Mouse (Mus musculus) retina, embryonic 14.5 days (tissue): ENCODE data around the gene Itsn1.

Experiments
- DNase-seq: peaks from one replicate; pipeline ENCODE4 v3.0.0-alpha.2; 2015; ENCODE audit warnings: low spot score

The Itsn1 gene

DNA sequence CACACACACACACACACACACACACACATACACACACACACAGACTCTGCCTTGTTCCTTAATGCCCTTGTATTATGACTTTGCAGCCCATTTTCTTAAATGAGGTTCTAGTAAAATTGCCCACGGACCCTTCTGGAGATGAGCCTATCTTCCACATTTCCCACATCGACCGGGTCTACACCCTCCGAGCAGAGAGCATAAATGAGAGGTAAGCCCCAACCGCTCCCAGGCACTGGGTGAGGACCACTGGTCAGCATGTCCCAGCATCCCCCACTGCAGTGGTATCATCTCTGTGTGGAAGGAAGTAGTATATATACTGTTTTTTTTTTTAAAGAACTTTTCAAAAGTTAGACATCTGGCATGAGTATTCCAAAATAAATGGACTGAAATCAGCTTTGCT lies 177.6 kb downstream of the Itsn1 start:
- no peak for DNase-seq

DNA sequence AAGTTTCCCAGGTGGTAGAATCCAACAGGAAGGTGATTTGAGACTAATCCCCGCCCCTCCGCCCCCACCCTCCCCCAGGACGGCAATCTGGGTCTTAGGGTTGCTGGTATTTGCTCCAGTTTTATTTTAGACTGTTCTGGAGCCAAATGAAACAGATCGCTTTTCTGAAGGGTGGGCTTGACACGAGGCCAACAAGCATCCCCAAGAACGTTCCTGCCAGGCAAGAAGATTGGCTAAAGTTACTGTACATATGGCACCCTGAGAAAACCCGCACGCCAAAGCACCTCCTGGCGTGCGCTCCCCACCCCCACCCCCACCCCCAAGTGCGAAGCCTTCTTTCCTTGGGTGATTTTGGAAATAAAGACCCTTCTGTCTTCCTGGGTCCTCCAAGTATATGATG lies 178.1 kb downstream of the Itsn1 start:
- DNase-seq, result no peak

DNA sequence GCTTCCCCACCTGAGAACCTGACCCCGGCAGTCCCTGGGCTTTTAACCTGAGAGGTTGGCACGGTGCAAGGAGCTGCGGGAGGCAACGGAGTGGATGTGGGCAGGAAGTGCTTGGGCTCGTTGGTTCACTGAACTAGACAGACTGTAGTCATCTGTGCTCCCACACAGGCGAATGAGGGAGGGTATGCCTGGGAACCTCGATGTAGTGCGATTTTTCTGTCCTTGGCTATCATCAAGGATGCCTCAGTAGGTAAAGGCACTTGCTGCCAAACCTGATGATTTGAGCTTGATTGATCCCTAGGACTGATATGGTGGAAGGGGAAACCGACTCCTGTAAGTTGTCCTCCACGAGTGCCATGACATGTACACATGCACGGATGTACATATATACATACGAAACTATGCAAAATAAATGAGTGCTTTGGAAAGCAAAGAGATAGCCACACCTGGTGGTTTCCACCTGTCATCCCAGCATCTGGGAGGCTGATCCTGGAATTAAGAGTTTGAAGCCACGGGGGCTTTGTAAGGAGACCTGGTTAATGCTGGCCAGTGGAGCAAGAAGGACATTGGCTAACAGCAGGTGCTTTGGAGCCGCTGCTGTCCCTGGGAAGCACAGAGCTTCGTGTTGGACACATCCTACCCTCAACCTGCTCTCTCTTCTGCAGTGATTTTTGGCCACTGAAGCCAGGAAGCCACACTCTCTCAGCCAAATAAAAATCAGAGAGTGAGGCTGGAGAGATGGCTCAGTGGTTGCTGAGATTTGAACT lies 180.7 kb downstream of the Itsn1 start:
- DNase-seq, result no peak

DNA sequence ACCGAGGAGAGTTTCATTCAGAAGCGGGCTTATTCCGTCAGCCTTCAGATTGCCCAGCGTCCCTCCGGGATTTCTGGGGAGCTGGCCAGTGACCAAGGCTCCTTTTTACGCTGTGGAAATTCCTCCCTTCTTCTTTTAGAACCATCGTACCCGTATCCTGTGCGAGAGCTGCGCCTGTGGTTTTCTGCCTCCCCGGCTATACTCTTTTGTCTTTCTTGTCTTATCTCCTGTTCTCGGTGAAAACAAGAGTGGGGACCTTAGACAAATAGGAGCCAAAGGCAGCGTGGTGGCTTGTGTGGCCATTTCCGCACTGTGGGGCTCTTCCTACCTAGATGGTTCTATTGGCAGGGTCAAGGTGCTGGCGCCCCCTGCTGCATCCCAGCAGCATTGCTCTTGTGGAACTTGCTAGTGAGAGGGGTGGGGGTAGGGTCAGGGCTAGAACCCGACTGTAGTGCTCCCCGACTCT lies 188.6 kb downstream of the Itsn1 start:
- peak; percentile 93 for DNase-seq

DNA sequence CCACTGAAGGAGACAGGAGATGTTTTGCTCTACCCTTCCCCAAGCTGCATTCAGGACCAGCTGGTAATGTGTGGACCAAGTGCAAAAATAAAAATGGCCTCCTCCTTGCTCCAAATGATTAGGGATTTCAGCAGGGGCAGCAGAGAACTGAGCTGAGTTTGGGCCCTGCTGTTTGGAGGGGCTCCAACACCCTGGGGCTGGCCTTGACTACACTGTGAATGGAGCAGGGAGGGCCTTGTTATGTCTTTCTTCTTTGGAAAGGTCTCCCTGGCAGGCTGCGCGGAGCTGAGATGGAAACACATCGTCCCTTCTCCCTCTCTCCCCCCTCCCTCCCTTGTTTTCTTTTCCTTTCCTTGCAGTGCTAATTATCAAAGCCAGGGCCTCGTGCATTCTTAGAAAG lies 189.4 kb downstream of the Itsn1 start:
- DNase-seq, result no peak

DNA sequence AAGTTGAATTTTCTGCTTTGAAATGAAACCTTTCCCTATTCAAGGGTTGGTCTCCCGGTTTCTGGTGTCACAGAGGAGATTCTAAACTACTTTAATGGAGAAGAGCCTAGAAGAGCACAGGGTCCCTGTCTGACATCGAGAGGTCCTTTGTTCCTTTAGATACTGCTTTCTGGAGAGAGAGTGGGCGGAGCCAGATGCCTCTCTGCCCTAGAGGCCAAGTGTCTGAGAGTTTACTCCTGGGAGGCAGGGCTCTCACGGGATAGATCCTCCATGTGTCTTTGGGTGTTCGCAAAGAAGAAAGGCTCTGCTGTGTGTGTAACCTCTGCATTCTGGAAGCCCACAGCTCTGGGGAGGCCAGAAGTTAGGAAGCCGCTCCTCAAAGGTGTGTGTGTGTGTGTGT lies 190.0 kb downstream of the Itsn1 start:
- DNase-seq, result no peak

DNA sequence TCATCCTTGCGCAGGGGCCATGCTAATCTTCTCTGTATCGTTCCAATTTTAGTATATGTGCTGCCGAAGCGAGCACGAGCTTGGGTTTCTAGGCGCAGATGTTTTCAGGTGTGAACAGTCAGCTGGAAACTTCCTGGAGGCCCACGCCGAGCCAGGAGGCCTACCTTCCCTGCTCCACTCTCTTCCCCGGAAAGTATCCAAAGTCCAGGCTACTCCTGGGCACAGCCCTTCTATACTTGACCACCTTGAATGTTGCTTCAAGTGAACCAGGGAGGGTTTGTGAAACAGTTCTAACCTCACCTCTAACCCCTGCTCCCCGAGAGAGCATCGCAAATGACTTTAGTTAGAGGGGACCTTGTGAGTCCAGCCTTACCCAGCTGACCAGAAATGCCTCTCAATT lies 192.3 kb downstream of the Itsn1 start:
- DNase-seq, result no peak

DNA sequence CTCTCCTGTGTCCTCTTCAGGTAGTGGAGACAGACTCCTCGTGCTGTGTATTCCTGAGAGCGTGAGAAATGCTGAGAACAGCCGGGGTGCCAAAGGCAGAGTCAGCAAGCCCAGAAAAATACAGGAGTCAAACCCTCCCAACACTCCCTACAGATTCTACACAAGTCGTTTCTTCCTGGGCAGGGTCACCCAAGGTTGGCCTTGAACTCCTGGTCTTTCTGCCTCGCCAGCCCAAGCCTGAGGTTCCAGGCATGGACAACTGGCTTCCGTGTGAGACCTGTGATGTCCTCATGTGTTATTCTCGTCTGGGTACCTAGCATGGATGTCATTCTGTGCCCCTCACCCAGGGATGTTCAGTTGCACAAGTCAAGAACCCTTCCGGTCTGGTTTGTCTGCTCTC lies 193.9 kb downstream of the Itsn1 start:
- DNase-seq, result no peak

DNA sequence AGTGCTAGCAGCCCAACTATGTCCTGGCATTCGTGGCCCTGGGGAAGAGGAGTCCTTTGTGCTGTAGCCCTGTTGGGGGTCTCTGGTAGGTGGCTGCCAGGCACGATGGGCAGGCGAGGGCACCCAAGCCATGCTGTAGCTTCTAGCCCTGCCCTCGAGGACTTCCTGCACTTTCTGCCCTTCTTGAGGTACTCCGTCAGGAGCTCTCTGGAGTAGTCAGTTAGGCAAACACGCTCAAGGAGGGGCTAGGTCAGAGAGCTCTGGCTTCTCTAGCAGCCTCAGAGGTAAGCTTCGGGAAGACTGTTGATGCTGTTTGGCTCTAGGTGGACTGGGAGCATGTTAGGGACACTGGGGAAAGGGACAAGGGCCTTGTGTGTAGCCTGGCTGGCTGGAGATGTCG lies 195.3 kb downstream of the Itsn1 start:
- no peak for DNase-seq

DNA sequence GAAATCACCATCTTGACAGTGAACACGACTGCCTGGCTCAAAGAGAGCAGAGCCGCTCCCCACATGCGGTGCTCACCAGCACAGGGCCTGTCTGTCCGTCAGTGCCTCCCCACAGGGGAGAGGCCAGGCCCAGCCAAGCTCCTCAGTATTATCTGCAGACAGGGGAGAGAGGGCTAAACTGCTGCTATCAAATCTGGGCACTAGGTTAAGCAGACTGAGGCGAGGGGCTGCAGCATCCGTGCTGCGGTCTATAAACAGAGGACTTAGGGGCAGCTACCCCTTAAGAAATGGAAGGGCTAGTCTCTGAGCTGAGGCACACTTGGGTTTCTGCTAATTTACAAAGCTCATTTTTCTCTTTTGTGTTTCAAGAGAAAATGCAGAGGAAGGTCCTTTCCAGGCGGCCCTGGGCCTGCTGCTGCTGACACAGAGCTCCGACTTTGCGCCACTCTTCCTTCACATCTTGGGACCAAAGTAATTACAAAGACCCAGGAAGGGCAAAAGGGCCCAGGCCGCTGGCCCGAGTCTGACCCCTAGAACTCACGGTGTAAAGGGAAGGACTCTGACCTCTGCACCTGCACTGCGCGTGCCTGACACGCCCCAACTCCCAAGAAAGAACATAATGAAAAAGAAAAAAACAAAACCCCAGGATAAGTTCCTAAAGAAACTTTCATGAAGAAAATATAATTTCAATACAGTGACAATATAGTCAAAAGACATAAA lies 199.0 kb downstream of the Itsn1 start:
- DNase-seq, result no peak

DNA sequence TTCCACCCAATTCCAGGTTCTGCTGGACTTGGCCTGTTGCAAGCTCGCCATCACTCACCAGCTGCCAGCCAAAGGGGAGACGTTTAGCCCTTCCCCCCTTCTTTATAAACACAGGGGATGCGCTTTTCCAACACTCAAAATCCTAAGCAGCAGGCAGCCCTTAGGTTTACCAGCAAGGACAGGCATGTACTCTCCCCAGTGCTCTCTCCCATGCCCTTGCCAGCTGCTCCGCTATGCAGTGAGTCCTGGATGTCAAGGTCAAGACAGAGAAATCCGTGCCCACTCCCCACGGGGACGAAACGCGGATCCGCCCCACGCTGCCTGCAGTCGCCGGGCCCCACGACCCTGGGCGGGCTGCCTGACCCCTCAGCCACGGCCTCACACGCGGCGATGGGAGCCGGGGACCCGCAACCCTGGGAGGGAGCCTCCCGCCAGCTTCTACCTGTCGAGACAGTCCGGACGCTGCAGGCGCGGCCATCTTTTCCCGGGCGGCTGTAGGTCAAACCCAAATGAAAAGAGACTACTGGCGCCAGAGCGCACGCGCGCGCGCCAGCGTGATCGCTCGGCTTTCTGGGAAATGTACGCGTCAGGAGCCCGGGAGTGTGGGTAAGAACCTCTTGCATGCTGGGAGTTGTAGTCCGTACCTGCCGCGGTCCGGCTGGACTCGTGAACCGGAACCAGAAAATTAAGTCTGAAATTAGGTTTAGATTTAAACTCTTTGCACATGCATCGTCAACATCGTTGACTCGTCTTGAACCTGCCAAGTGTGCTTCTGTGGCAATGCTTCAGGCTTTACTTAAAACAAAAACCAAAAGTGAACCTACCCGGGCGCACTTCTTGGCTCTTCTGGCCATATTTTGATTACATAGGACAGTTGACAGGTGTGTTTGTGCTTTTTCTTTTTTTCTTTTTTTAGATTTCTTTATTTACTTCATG lies 202.3 kb downstream of the Itsn1 start:
- DNase-seq, result peak; percentile 97

DNA sequence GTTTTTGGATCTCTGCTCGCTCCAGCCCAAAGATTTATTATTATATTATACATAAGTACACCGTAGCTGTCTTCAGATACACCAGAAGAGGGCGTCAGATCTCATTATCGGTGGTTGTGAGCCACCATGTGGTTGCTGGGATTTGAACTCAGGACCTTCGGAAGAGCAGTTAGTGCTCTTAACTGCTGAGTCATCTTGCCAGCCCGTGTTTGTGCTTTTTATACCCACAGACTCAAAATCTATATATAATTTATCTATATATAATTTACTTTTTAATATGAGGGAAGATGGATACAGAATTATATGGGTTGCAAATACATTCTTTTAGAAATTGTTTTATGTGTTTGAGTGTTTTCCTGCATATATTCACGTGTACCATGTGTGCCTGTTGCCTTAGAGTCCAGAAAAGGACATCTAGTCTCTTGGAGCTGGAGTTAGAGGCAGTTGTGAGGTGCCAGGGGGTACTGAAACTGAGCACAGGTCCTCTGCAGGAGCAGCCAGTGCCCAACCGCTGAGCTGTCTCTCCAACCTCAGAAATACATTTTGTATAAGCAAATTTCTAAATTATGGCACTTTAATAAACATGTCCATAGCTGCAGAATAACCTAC lies 203.1 kb downstream of the Itsn1 start:
- peak; percentile 25 for DNase-seq

DNA sequence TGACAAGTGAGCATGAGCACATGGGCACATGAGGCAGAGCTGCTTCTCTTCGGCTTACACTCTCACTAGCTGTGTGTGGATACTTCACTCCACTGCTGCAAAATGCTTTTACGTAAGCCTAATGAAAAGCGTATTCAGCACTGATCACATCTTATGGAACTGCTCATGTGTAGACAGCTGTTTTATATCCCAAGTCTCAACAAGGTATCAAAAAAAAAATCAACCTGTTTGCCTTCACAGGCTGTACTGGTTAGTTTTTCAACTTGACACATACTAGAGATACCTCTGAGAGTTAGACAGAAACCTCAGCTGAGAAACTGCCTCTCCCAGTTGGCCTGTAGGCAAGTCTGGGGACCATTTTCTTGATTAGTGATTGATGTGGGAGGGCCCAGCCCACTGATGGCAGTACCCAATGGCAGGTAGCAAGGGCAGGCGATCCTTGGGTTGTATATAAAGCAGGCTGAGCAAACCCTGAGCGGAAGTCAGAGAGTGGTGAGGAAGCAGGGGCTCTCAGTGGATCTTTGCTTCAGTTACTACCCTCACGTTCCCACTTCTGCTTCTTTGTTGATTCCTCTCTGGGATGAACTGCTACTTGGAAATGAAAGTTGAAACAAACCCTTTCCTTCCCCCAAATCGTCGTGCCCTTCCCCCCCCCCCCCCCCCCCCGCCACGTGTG lies 203.9 kb downstream of the Itsn1 start:
- no peak for DNase-seq

DNA sequence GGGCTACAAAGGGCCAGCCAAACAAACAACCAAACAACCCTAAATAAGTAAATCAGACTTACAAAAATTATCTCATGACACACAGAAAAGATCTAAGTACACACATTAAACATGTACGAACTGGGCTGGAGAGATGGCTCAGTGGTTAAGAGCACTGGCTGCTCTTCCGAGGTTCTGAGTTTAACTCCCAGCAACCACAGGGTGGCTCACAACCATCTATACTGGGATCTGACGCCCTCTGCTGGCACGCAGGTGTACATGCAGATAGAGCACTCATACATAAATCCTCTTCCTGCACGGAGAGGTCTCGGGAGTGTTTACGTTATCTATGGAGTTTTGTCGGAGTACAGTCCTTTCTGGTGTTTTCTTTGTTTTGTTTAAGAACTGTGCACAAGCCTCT lies 206.0 kb downstream of the Itsn1 start:
- peak; percentile 33 for DNase-seq

DNA sequence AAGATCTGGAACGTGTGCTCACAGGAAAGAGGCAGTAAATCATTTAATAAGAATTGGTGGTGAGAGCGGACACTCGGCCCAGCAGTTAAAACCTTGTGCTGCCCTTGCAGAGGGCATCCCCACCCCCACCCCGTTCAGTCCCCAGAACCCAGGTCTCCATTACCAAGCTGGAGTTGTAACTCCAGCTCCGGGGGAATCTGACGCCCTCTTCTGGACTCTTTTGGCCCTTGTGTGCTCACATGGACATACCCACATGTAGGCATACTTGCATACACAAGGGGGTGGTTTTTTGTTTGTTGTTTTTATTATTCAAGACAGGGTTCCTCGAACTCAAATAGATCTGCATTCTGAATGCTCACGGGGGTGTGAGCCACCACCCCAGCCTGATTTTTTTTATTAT lies 206.6 kb downstream of the Itsn1 start:
- no peak for DNase-seq

DNA sequence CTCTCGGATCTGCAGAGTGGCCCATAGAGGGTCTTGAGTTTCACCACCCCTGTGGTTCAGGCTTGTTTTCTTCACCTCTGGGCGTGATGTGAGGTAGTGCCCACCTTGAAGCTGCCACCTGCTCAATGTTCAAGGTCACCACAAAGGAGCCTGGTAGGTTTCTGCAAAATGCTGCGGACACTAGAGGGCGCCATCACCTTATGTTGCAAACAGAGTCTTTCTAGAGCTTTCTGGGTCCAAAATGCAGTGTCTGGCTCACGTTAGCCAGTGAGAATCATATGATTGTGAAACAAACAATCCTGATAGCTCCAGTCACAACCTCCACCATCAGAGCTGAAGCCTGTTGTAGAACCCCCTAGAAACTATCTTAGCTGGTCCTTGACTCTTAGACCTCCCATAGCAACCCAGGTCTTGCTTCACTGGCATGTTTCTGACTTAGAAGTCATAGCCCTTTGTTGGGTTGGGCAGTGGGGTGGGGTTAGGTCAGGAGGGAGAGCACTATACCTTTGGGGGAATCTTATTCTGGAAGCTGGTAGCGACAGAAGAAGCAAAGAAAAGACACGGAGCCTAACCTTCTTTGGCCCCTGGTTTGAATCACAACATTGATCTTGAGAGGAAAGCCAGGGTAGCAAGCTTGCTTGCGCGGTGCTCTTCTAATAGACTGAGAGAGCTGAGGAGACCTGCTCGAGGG lies 207.4 kb downstream of the Itsn1 start:
- peak; percentile 94 for DNase-seq

DNA sequence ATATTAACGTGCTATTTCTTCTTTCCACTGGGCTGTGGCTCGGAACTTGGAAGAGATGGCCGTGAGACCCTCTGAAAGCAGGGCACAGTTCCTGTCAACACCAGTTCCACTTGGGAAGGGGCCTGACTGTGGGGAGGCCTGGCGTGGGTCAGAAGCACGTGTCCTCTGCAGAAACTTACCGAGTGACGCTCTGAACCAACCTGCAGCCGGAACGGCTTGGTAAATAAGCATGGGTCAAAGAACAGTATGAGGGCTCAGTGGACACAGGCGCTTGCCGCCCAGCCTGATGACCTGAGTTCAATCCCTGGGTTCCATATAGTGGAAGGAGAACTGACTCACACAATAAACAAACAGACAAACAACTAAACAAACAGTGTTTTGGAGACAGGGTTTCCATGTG lies 208.2 kb downstream of the Itsn1 start:
- no peak for DNase-seq

DNA sequence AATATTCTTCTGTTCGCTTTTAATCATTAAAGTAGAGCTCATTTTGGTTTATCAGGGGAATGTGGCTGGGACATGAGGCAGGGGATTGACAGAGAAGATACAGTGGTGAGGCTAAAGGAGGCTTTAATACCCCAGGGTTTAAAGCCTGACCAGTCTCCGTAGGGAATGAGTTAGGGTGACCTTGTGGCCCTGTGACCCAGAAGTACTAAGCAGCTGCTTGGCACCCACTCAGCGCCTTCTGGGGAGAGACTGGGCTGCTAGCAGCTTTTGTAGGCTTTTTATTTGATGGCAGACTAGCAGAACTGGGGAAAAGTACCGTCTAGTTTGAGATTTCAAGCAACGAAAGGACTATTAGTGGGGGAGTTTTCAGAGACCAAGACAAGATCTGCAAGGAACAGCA lies 209.1 kb downstream of the Itsn1 start:
- DNase-seq, result no peak

DNA sequence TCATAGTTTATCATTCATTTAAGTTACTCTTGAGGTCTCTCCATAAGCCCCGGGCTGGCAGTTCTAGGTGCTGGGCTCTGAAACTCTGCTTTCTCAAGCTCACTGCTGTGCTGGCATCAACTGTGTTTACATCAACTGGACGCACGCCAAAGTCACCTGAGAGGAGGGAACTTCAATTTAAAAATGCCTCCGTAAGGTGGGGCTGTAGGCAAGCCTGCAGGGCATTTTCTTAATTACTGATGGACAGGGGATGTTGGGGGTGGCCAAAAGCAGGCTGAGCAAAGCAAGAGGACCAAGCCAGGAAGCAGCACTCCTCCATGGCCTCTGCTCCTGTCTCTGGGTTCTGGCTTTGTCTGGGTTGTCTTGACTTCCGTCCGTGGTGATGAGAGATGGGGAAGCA lies 211.6 kb downstream of the Itsn1 start:
- no peak for DNase-seq

DNA sequence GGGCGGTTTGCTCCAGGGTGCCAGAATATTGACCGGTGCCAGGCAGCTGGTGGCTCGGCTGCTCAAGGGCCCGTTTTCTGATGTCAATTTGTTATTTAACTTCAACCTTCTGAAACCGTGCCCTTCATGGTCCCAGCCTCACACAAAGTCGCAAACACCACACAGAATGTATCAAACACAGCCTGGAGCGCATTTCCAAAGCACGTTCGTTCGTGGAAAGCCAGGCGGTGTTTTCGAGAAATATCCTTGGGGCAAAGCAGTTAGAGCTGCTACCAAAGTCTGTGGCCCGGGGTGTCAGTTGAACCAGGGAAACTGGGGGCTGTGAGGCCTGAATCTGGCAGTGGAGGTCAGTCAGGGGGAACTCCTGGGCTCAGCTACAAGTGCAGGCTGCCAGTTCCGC lies 213.1 kb downstream of the Itsn1 start:
- DNase-seq, result no peak

DNA sequence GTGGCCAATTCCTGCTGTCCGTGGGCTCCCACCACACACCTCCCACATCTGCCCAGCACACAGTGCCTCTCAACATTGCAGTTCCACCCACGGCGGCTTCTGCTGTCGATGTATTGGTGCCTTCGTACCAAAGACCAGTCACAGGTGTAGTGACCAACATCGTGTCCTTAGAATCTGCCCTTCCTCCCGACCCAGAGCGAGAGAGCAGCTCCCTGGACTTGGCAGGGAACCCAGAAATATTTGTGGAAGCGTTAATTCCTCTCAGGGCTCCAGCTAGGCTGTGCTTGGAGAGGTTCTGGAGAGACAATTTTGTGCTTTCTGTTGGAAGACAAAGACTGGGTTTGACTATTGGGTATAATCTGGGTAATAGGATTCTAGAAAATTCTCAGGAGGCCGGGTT lies 217.2 kb downstream of the Itsn1 start:
- DNase-seq, result no peak
